Mouse (Mus musculus) olfactory bulb, adult 2 months (tissue): ENCODE measurements at regions not wholly inside any gene's neighbourhood (a gene's known extent, or its start where the extent isn't known, plus 50 kb on each side); places are given as distances from the start of the nearest gene placed in this dataset.

Experiments used
- CTCF ChIP-seq: fragments of 200-500 bp; IDR thresholded peaks from 2 replicates; pipeline ENCODE4 v1.5.1; 2012; ENCODE audit warnings: low read depth, mild to moderate bottlenecking, low read length, moderate library complexity; ENCODE audit not compliant: insufficient read depth
- POLR2A ChIP-seq: fragments of 200-500 bp; IDR thresholded peaks from 2 replicates; pipeline ENCODE4 v1.6.1; 2012; ENCODE audit warnings: mild to moderate bottlenecking, low read depth, low read length, moderate library complexity; ENCODE audit not compliant: insufficient read depth

DNA sequence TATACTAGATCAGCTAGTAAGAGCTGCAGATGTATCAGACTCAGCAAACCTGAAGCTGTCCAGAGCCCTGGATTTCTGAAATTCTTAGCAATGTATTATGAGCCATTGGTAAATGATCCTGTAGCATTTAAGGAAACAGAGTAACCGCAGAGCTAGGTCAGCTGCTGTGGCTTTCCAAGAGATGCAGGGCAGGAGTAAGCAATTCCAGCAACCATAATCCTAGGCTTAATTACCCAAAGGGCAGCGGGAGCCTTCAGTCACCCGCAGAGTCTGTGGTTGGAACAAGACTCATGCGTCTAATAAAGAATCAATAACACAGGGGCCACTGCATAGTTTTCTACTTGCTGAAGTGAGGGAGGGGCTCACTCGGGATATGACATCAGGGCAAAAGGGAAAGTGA lies 115.2 kb upstream of the Cdh11 start:
- TF ChIP-seq CTCF (no peak), POLR2A (no peak)
